Mouse (Mus musculus) heart, adult 9 months (tissue): Measurements from ENCODE around the gene Myh6.
"Not testable (repeated sequence)": the region's sequence is repeated elsewhere in the genome, so short reads cannot be mapped to it uniquely, and the experiment has no call there.

Source experiments
- DNase-seq, 2 experiments: peaks; one replicate each; pipeline ENCODE4 v3.0.0; 2022; ENCODE audit warnings: low spot score in 2 of 2

Myh6 gene

DNA sequence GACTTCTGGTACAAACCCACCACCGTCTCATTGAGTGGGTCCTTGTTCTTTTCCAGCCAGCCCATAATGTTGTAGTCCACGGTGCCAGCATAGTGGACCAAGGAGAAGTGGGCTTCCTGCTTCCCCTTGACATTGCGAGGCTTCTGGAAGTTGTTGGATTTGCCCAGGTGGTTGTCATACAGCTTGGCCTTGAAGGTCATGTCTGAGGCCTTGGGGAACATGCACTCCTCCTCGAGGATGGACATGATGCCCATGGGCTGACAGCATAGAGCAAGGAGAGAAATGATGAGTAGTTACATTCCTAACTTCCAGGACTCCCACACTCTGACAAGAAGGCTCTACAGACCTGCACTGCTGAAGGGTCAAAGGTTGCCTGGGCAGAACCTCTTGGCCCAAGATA is 8.2 kb downstream of the Myh6 start:
- no peak for DNase-seq

DNA sequence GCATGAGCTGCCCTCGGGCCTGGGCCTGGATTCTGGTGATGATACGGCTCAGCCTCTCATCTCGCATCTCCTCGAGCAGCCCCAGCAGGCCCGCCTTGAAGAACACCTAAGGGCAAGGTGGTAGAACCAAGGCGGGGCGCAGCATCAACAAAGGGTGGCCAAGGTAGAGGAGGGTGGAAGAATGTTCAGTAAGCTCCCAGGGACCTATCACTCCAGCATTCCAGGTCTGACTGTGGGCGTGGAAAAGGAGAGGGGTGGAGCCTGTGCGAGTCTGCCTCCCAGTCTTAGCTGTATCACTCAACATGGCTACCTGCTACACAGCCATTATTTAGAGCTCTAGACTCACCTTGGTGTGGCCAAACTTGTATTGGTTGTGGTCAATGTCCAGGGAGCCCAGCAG is 10.2 kb downstream of the Myh6 start:
- DNase-seq = no peak

DNA sequence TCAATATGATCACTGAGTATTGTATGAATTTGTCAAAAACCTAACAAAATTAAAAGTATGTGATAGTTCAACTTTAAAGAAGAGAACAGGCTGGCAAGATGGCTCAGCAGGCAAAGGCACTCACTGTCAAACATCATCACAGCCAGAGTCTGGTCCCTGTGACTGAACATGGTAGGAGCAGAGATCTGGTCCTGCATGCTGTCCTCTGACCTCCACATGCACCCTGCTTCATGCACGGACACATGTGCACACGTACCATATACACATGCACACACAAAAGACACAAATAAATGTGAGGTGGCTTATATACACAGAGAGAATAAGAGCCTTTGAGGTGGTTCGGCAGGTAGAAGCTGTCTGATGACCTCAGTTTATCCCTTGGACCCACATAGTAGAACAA is 11.2 kb downstream of the Myh6 start:
- no peak for DNase-seq

DNA sequence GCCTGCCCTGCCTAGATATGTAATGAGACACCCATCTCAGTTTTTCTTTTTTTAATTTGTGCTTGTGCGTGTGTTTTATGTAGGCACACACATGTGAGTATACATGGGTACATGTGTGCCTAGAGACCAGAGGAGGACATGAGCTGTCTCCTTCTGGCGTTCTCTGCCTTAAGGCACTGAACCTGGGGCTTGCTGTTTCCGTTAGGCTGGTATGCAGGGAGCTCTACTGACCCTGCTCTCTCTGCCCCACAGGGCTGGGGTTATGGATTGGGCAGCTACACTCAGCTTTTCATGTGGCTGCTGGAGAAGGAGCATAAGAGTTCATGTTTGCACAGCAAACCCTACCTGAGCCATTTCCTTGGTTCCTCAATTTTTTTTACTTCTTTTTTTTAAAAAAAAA is 12.3 kb downstream of the Myh6 start:
- no peak for DNase-seq

DNA sequence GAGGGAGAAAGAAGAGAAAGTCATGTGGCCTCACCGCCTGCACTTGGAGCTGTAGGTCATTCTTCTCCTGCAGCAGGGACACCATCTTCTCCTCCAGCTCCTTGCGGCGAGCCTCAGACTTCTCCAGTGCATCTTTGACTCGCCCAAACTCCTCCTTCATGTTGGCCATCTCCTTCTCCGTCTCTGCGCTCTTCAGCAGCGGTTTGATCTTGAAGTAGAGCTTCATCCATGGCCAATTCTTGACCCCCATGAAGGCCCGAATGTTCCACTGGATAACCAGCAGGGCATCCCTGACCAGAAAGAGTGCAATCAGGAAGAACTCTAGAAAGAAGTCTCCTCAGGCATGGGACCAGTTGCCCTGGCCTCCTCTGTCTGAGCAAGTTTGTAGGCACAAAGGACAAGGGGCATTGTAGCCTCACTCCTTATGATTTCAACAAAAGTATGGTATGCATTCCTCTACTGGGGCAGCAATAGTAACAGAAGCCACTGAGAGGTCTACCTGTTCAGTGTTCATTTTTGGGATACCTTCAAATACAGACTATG is 13.0 kb downstream of the Myh6 start:
- no peak for DNase-seq

DNA sequence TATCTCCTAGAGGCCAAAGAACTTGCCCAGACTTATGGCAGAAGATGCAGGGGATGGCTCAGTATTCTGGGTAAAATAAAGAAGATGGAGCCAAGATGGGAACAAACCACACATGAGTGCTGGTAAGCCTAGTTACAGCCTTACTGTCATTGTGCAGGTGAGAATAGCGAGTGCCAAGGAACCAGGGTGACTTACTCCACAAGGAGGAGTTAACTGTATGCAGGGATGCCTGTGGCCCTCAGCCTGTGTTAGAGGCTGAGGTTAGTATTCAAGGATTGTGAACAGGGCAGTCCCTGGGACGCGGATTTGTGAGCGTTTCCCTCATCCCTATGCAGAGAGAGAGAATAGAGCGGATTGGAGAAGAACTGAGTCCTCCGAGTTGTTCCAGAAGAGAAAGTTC is 15.1 kb downstream of the Myh6 start:
- no peak for DNase-seq

DNA sequence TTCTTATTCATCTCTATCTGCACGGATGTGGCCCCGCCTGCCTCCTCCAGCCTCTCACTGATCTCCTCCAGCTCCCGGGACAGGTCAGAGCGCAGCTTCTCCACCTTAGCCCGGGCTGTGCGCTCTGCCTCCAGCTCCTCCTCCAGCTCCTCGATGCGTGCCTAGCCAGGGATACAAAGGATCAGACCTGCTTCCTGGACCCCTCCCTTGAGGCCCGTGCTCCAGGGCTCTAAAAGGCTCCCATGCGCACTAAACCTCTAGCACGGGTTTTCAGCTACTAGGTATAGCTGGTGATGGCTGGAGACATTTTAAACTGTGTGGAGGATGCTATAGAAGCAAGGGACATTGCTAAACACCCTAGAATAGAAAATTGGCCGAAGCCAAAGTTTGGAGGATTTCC is 16.2 kb downstream of the Myh6 start:
- DNase-seq = no peak

DNA sequence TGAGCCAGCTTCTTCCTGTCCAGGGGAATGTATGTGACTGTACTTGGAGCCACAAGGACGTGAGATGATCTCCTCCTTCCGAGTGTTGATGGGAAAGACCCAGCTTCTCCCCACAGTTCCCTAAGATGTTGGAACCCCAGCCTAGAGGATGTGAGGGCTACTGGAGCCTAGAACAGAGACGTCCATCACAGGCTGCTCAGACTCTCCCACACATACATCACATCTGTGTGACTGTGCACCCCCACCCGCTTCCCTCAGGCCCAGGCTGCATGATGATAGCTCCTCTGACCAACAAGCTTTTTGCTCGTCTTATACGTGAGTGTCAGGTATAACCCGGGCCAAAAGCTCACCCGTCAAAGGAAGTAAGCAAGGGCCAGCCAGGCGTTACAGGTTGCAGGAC is 17.9 kb downstream of the Myh6 start:
- no peak for DNase-seq

DNA sequence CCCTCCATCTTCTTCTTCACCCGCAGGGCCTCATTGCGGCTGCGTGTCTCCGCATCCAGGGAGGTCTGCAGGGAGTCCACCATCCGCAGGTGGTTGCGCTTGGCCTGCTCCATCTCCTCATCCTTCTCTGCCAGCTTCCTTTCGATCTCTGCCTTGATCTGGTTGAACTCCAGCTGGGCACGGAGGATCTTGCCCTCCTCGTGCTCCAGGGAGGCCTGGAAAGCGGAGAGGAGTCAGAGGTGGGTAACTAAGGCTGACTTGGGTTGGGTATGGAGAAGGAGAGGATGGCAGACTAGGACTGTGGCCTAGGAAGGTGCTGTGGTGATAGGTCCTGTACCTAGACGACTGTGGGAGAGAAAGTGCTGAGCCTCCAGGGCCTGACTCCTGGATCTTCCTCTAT is 19.7 kb downstream of the Myh6 start:
- DNase-seq = not testable (repeated sequence)

DNA sequence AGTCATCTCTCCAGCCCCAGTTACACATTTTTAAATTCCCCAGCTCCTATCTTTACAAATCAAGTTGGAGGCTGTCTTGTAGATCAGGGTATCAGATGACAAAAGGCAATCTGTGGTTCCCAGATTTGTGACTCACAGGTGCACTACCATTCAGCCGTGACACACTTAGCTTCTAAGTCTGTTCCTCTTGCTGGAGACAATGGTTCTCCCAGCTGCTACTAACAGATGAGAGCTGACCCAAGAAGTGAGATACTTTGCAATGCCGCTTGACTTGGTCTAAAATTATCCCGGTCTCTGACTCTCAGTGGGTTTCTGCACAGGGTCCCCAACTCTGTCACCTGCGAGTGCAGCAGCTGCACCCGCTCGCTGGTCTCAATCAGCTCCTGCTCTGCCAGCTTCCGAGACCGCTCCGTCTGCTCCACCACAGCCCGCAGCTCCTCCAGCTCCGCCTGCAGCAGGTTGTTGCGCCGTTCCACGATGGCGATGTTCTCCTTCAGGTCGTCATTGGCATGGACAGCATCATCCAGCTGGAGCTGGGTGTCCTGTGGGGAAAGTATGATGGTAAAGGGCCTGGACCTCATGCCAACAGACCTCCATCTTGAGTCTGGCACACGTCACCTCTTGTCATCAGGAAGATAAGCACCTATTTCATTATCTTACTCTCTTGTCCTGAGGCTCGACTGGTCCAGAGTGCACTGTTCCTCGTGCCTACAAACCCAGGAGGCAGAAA is 20.6 kb downstream of the Myh6 start:
- no peak for DNase-seq

DNA sequence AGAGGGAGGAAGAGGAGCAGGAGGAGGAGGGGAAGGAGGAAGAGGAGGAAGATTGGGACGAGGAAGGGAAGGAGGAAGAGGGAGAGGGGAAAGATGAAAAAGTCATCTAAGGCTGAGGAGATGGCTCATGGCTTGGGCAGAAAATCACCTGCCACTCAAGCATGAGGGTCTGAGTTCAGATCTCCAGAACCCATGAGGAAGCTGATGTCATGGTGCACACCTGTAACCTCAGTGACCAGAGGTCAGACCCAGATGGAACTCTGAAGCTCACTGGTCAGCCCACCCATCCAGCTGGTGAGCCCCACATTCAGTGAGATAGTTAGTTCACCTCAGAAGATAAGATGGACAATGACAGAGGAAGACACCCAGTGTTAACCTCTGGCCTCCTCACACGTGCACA is 21.8 kb downstream of the Myh6 start:
- DNase-seq = no peak

DNA sequence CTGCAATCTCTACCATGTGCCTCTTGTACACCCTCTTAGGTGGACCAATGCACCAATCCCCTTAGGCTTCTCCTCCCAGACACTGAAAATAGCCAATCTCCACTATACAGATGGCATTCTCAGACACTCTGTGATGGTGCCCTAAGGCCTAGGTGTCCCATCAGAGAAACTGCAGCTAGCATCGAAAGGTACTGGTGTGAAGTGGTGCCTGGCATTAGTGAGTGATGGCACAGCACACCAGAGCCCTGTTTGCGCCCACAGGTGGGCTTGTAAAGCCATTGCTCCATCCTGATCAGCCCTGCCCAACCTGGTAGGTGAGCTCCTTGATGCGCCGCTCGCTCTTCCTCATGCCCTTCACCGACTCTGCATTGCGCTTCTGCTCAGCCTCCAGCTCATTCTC is 22.8 kb downstream of the Myh6 start:
- no peak for DNase-seq

DNA sequence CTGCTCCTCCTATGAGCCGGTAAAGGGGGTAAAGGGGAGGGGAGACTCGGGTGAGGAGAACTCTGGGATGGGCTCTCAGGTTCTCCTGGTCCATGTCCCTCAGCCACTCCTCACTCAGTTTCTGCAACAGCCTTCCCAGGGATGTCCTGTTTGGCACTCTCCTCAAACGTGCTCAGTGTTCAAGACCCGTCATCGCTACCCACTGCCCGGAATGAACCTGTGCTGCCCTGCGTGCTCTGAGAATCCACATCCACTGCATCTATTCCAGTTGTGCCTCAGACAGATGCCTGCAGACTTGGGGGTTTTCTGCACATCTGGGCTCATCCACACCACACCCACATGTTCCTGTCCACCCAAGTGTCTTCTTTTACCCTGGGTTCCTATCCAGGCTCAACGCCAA is 24.2 kb downstream of the Myh6 start:
- DNase-seq = no peak

DNA sequence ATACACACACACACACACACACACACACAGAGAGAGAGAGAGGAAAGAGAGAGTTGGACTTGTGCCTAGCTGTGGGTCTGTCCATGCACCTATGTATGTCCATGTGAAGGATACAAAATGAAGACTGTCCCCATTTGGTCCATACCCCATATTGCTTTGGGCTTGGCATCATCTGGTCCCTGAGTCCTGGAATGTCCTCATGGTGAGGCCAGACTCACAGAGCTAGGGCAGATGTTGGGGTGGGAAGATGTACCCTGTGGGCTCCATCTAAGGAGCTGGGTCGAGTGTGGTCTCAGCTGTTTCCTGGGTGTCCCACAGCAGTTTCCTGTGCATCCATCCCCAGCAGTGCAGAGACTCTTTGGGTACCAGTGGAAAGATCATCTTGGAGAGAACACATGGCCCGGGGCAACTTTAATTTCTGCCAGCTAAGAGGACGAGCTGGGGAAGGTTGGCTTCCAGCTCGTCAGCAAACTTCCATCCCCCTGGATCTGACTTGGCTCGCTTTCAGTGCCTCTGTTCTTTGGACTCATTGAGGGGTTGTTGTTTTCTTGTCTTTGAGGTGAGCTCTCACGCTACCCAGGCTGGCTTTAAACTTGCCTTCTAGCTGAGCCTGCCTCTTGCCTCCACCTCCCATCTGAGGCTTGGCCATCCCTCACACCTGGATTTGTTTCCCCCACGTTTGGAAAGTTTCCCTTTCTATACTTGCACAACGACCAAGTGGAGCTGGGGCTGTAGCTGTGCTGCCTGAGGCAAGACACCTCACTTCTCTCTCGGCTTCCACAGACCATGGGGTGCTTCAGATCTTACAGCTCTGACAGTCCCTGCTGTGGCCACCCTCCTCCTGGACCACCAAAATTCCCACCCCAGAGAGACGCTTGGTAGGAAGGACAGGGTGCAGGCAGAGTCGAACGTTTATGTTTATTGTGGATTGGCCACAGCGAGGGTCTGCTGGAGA is 25.4 kb downstream of the Myh6 start:
- DNase-seq = no peak

DNA sequence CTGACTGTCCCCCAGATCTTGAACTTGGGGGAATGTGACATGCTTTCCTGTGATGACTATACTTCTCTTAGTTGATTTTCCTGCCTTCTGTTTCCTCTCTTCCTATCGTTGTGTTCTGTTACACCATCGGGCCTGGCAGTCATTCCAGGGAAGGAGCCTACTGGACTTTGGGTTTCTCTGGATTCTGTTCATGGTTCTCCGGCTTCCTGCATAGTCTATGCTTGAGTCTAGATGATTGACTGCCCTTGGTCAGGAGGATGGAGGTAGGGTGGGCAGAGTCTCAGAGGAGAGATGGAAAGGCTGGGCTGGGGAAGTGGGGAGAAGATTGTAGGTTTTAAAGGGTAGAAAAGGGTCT is 26.6 kb downstream of the Myh6 start:
- no peak for DNase-seq

DNA sequence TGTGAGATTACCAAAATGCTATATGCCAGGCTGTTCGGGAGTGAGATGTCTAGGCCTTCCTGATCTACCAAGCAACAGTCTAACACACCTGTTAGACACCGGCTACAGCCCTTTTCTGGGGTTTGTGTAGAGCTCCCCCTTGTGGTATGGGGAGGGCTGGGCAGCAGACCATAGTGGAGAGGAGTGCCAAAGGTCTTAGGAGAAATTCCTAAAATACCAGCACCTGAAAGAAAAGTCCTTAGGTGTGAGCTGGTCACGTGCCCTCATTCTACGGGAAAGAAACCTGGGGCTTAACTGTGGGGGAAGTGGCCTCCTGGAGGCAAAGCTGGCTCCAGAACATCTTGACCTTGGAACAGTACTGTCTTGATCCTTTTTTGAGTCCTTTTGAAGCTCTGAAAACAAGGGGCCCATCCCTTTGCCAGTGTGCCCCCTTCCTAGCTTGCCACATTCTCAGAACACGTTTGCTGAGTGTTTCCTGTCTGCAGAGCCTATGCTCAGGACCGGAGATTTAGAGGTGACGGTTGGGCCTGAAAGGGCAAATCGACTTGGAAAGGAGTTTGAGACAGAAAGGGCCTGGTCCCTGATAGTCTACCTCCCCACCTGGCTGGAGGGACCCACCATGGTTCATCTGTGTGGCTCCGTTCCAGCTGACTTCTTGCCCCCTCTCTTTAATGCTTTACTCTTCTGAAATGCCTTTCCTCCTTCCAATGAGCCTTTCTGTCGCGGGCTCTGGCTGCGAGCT is 27.1 kb downstream of the Myh6 start:
- DNase-seq = peak; percentile 61 to 80

DNA sequence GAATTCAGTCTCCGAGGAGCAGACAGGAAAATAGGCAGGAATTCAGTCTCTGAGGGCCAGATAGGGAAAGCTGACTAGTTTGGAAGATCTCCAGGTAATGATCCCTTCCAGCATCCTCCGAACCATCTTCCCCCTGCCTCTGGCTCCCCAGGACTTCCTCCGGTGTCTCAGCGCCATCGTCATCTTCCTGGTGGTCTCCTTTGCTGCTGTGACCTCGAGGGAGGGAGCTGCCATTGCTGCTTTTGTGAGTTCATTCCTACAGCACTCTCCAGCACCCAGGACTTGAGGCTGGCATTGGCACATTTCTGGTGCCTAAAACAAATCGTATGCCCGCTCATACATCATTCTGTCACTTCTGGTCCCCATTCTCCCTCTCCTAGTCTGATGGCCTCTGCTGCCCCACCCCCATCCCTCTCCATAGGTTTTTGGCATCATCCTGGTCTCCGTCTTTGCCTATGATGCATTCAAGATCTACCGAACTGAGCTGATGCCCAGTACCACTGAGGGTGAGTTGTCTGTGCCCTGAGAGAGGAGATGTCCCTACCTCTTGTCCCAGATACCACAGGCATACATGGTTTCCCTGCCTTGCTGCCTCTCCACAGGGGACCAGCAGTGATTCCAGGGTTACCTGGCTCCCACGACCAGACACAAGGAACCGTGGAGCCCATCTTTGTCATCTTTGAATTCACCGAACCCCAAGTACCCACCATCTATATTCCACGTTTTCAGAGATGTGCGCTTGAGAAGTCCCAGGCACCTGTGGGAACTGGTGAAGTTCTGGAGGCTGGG is 28.1 kb downstream of the Myh6 start:
- DNase-seq = no peak

DNA sequence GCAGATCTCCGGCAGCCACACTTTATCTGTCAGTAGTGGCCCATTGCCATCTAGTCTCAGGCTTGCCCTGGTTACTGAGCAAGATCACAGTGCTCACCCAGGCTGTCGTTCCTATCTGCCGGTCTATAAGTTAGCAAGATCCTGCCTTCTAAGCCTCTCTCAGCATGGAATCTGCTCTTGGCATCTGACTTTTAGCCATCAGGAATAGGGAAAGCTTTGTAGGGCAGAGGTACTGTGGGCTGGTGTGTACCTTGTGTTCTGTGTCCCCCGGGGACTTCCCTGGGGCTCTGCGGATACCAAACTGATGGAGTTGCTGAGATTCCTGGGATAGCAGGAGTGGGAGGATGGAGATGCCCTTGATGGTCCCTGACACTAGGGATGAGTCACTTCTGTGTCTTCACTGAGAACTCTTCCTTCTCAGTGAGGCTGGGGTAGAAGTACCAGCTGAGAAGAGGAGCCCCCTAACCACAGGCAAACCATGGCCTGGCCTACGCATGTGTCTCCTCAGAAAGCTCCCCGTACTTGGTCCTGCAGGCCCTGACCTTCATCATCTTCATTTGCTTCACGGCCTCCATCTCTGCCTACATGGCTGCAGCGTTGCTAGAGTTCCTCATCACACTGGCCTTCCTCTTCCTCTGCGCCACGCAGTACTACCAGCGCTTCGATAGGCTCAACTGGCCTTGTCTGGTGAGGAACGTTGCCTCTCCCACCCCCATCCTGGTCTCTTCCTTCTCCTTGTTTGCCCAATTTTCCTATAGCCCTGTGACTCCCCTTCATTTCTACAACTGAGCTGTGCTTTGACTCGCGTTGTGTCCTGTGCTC is 29.2 kb downstream of the Myh6 start:
- no peak for DNase-seq

DNA sequence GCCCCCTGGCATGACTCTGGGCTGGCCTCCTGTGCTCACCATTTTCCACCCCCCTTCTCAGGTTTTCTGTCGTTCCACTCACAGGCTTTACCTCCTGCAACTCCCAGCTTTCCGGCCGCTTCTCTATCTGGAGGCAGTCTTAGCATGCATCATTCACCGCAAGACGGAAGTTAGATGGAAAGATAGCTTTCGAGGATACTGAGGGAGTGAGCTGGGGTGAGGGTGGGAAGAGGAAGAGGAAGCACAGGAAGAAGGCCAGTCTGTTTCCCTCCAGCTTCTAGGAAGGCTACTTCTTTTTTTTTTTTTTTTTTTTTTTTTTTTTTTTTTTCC is 29.9 kb downstream of the Myh6 start:
- DNase-seq = no peak

DNA sequence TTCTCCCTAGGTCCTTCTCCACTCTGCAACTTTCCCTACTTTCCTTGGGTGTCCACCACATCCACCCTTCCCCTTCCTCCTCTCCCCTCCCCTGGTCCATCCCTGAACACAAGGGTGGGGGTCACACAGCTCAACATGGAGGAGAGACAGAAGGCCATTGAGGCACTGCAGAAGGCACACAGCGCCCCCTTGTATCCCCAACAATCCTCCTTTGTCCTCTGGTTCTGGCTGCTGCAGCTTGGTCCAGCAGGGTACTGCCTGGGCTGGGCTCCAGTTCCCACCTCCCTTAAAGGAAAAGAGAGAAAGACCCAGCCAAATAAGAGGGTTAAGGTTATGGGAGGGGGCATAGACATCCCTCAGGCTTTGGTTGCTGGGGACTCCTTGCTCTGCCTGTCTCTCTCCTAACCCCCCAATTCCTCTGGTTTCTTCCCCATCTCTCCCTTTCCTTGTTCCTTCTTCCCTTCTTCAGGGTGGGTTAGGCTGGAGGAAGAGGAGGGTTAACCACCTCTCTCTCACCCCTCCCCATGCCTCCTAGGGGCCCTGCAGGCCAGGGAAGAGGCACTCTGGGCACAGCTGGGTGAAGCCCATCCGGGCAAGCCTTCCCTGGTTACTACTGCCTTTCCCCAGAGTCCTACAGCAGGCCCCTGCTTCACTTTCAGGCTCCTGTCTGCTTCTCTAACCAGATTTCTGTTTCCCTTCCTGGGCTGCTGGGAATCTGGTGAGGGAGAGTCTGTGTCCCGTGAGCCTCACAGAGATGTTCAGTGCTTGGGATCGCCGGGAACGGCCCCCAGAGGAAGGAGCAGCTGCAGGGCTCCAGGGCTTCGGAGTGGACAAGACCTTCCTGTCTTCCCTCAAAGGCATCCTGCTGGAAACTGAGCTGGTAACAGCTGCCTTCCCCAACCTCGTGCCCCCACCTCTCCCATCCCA is 30.6 kb downstream of the Myh6 start, which contains the start of gene Cmtm5:
TSS of gene Cmtm5 (plus strand) at position 358 of the 927 bp plus-strand sequence.
- no peak for DNase-seq
